Comparison of ENCODE assay signal across 18 mouse cellular contexts in the genomic region with DNA sequence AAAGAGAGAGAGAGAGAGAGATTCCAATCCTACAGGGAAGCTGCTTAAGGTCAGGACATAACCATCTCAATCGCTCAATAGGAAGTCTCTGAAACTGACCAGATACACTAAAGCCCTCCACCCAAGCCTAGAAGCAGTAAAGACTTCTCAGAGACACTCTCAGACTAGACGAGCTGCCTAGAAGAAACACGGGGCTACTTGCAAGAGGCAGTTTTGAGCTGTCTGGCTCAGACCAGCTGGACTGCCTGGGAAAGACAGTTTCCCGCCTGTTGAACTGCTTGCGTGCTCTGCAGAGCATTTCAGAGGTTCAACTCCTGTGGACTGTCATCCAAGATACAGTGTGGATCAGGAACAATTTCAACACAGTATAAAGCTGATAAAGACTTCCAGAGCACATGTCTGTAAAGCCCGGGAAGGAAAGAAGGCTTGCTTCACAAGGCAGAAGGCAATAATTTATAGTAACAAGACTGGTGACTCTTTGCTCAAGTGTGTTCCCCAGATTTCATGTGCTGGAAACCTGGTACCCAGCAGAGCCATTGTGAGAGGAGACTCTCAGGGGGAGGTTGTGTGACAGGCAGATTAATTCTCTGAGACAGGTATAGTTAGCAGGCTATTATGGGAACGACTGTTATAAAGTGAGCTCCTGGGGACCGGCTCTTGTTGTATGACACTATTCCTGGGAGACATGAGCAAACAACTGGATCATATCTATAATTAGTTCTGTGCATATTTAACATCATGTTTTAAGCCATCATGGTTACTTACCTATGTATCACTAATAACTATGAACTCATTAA. TPM values are rescaled to one million over a fixed set of nuclear protein-coding genes. Genes with fewer than 3 reads are reported as not detected.
A peak's percentile ranks its signal among the peaks of the same experiment; 100 is the strongest.
DNase-seq lines count a peak whose midpoint lies in the region; ATAC-seq lines count a peak whose summit lies in the region.
"Had no signal": no experiment of that assay in that cellular context is flagged by ENCODE, and none has a peak within 500 bp of the region (broad histone marks: within the 10 kb centered on the region; RNA-seq: fewer than 3 reads in every experiment).

No protein-coding gene starts in this region.

- no peak for DNase-seq in heart, postnatal 25 days (ENCODE audit: low spot score)
- no peak for DNase-seq in lung, postnatal 36 days
- DNase-seq in Muller cell, postnatal 12 days (ENCODE audit: inconsistent ontology term), result no peak
- no peak for DNase-seq in left cerebral cortex, postnatal 10 days (ENCODE audit: extremely low spot score in 1 of 2, low spot score in 2 of 2)
- DNase-seq: cerebellum, postnatal 10 days; gastrocnemius, postnatal 10 days; left cerebral cortex, postnatal 4 days; spleen, adult 18-20 months; thymus, postnatal 36 days had no signal

- no peaks in the 10 kb centered on the region for H3K9me3 ChIP-seq in heart, embryonic 16.5 days (replicated peaks; ENCODE audit: control insufficient read depth, low read length)
- H3K9me3 ChIP-seq in lung, embryonic 16.5 days (ENCODE audit: control insufficient read depth, low read length), result no peaks in the 10 kb centered on the region
- no peaks in the 10 kb centered on the region for H3K9me3 ChIP-seq in limb, embryonic 13.5 days
- no peaks in the 10 kb centered on the region for H3K9me3 ChIP-seq in stomach, embryonic 15.5 days
- H3K9me3 ChIP-seq: forebrain, embryonic 12.5 days; neural tube, embryonic 13.5 days had no signal

- no peaks in the 10 kb centered on the region for H3K36me3 ChIP-seq in heart, embryonic 16.5 days (ENCODE audit: control insufficient read depth, insufficient read depth)
- H3K36me3 ChIP-seq in lung, embryonic 16.5 days (ENCODE audit: control insufficient read depth, insufficient read depth, low read length), result no peaks in the 10 kb centered on the region
- no peaks in the 10 kb centered on the region for H3K36me3 ChIP-seq in limb, embryonic 13.5 days
- no peaks in the 10 kb centered on the region for H3K36me3 ChIP-seq in stomach, embryonic 15.5 days
- H3K36me3 ChIP-seq: forebrain, embryonic 12.5 days; neural tube, embryonic 13.5 days had no signal

- peaks cover 13% of the 10 kb centered on the region for H3K4me1 ChIP-seq in heart, embryonic 16.5 days (ENCODE audit: control insufficient read depth, insufficient read depth, low read length)
- H3K4me1 ChIP-seq in lung, embryonic 16.5 days (replicated peaks; ENCODE audit: control insufficient read depth, insufficient read depth, low read length), result peaks cover 6% of the 10 kb centered on the region
- peaks cover 4% of the 10 kb centered on the region; the same call in 1 of the 2 replicates for H3K4me1 ChIP-seq in limb, embryonic 13.5 days
- H3K4me1 ChIP-seq in stomach, embryonic 15.5 days, result 0 out of 2 replicates have a peak, but pooled peaks cover 8% of the 10 kb centered on the region
- H3K4me1 ChIP-seq: forebrain, embryonic 12.5 days; neural tube, embryonic 13.5 days had no signal

- intact Hi-C loops in heart, postnatal 25 days (cut with DNase I), result no loop called here
- intact Hi-C loops in left cerebral cortex, postnatal 10 days (cut with DNase I), result no loop called here

- 20% methylated on average over 8 of the region's 8 CpGs for WGBS in heart, embryonic 16.5 days
- 29% methylated on average over 8 of the region's 8 CpGs for WGBS in lung, embryonic 16.5 days
- 38% methylated on average over 8 of the region's 8 CpGs for WGBS in limb, embryonic 13.5 days
- 28% methylated on average over 8 of the region's 8 CpGs for WGBS in stomach, embryonic 15.5 days

- peak; percentile 52 for ATAC-seq in heart, embryonic 16.5 days (replicated peaks; ENCODE audit: extremely low read depth, insufficient read depth, low FRiP score)
- ATAC-seq in lung, embryonic 16.5 days (ENCODE audit: low read depth), result peak; percentile 65
- ATAC-seq in limb, embryonic 13.5 days (ENCODE audit: low FRiP score, low read depth), result no peak
- no peak; the same call in 1 of the 2 replicates for ATAC-seq in stomach, embryonic 15.5 days (ENCODE audit: insufficient read depth, low FRiP score, low read depth)
- ATAC-seq: hindbrain, postnatal 0 days had no signal

- H3K4me2 ChIP-seq in heart, embryonic 16.5 days (ENCODE audit: low read depth, low read length), result peak overlapping the region; percentile 3; the same call in 1 of the 2 replicates
- no peak overlapping the region for H3K4me2 ChIP-seq in lung, embryonic 16.5 days (ENCODE audit: low read depth, low read length)
- no peak overlapping the region for H3K4me2 ChIP-seq in limb, embryonic 13.5 days (replicated peaks)
- H3K4me2 ChIP-seq in stomach, embryonic 15.5 days, result no peak overlapping the region
- H3K4me2 ChIP-seq: forebrain, embryonic 12.5 days; neural tube, embryonic 13.5 days had no signal

- peak overlapping the region; percentile 66 for H3K27ac ChIP-seq in heart, embryonic 16.5 days (ENCODE audit: low read length)
- H3K27ac ChIP-seq in lung, embryonic 16.5 days (ENCODE audit: low read length), result peak overlapping the region; percentile 49
- H3K27ac ChIP-seq in limb, embryonic 13.5 days, result no peak overlapping the region
- peak overlapping the region; percentile 57; the same call in 1 of the 2 replicates for H3K27ac ChIP-seq in stomach, embryonic 15.5 days
- H3K27ac ChIP-seq: forebrain, embryonic 12.5 days; hindbrain, postnatal 0 days; neural tube, embryonic 13.5 days had no signal

- H3K9ac ChIP-seq in heart, embryonic 16.5 days (ENCODE audit: low read length), result peak overlapping the region; percentile 25
- H3K9ac ChIP-seq in lung, embryonic 16.5 days (ENCODE audit: low read length), result no peak overlapping the region
- peak overlapping the region; percentile 39; the same call in 1 of the 2 replicates for H3K9ac ChIP-seq in limb, embryonic 13.5 days
- no peak overlapping the region for H3K9ac ChIP-seq in stomach, embryonic 15.5 days
- H3K9ac ChIP-seq: forebrain, embryonic 12.5 days; neural tube, embryonic 13.5 days had no signal

- H3K27me3 ChIP-seq in heart, embryonic 16.5 days (ENCODE audit: control insufficient read depth, insufficient read depth, low read length), result no peaks in the 10 kb centered on the region
- H3K27me3 ChIP-seq in lung, embryonic 16.5 days (ENCODE audit: control insufficient read depth, insufficient read depth, low read depth, low read length), result no peaks in the 10 kb centered on the region
- no peaks in the 10 kb centered on the region for H3K27me3 ChIP-seq in limb, embryonic 13.5 days
- H3K27me3 ChIP-seq in stomach, embryonic 15.5 days (replicated peaks), result no peaks in the 10 kb centered on the region
- H3K27me3 ChIP-seq: forebrain, embryonic 12.5 days; neural tube, embryonic 13.5 days had no signal

- no peak overlapping the region for H3K4me3 ChIP-seq in heart, embryonic 16.5 days (ENCODE audit: low read length)
- no peak overlapping the region for H3K4me3 ChIP-seq in lung, embryonic 16.5 days (ENCODE audit: low read length)
- no peak overlapping the region for H3K4me3 ChIP-seq in limb, embryonic 13.5 days
- no peak overlapping the region for H3K4me3 ChIP-seq in stomach, embryonic 15.5 days (replicated peaks)
- H3K4me3 ChIP-seq: forebrain, embryonic 12.5 days; neural tube, embryonic 13.5 days had no signal

RNA-seq across cellular contexts. Expression of gene Slc38a4, which starts 11.8 kb away (rescaled TPM):
- polyA plus RNA-seq in heart, embryonic 16.5 days (2015; fragmentation: Nextera tagmentation; extraction: Ambion mirVana), result 95.0 and 96.5 TPM in 2 replicates
- total RNA-seq in heart, postnatal 25 days (2021), result 10 to 100 TPM; 10.6 to 17.1 TPM
- 57.0 and 64.8 TPM in 2 replicates for polyA plus RNA-seq in lung, embryonic 16.5 days (2015; fragmentation: Nextera tagmentation; extraction: Ambion mirVana)
- polyA plus RNA-seq in limb, embryonic 13.5 days (2015; fragmentation: Nextera tagmentation; extraction: Ambion mirVana), result 76.7 and 85.9 TPM in 2 replicates
- 54.2 and 60.5 TPM in 2 replicates for polyA plus RNA-seq in stomach, embryonic 15.5 days (2015; fragmentation: Nextera tagmentation; extraction: Ambion mirVana)
- total RNA-seq in left cerebral cortex, postnatal 10 days (2021), result 1 to 10 TPM; 1.7 TPM
- total RNA-seq: hematopoietic stem cell, adult 5-6 weeks; megakaryocyte-erythroid progenitor cell, adult 5-6 weeks had no signal

Comparison
In these comparisons a context has a peak if more than half of its experiments do, and no peak if none do; other contexts are left out.
1. ATAC-seq: peak in heart, embryonic 16.5 days (single experiment) and lung, embryonic 16.5 days (single experiment); none in limb, embryonic 13.5 days (single experiment) and stomach, embryonic 15.5 days (single experiment).
2. H3K9ac ChIP-seq: peak in heart, embryonic 16.5 days (single experiment) and limb, embryonic 13.5 days (single experiment); none in lung, embryonic 16.5 days (single experiment) and stomach, embryonic 15.5 days (single experiment).